Mouse (Mus musculus) midbrain, embryonic 12.5 days (tissue): ENCODE measurements around the gene Cbs. TPM values are rescaled to one million over a fixed set of nuclear protein-coding genes. Genes with fewer than 3 reads are reported as not detected.

Source experiments
- ATAC-seq: fragments of 200-750 bp; cut with Nextera tagmentation; 2 replicates; pipeline ENCODE4 v1.8.0; 2017; ENCODE audit warnings: low read depth, moderate TSS enrichment, moderate library complexity; ENCODE audit not compliant: low FRiP score
- H3K27ac ChIP-seq: fragments of 300-500 bp; sonication (generic); replicated peaks from 2 replicates; pipeline ENCODE4 v1.5.1; 2016; ENCODE audit warnings: mild to moderate bottlenecking
- H3K27me3 ChIP-seq: fragments of 300-500 bp; sonication (generic); 2 replicates; pipeline ENCODE4 v1.6.1; 2016; ENCODE audit warnings: mild to moderate bottlenecking
- H3K36me3 ChIP-seq: fragments of 300-500 bp; sonication (generic); 2 replicates; pipeline ENCODE4 v1.6.1; 2016
- H3K4me1 ChIP-seq: fragments of 300-500 bp; sonication (generic); 2 replicates; pipeline ENCODE4 v1.6.1; 2016
- H3K4me2 ChIP-seq: fragments of 300-500 bp; sonication (generic); replicated peaks from 2 replicates; pipeline ENCODE4 v1.6.1; 2016; ENCODE audit warnings: mild to moderate bottlenecking, moderate library complexity
- H3K4me3 ChIP-seq: fragments of 300-500 bp; sonication (generic); 2 replicates; pipeline ENCODE4 v1.5.1; 2016; ENCODE audit warnings: mild to moderate bottlenecking
- H3K9ac ChIP-seq: fragments of 300-500 bp; sonication (generic); replicated peaks from 2 replicates; pipeline ENCODE4 v1.6.1; 2016; ENCODE audit warnings: mild to moderate bottlenecking, moderate library complexity
- H3K9me3 ChIP-seq: fragments of 300-500 bp; sonication (generic); 2 replicates; pipeline ENCODE4 v1.6.1; 2016; ENCODE audit warnings: mild to moderate bottlenecking
- WGBS: fragments of 180-500 bp; shearing (Covaris S2); methylation state at CpG from one replicate; pipeline ENCODE4 v1.1.7; 2016; 5-methylcytosine and 5-hydroxymethylcytosine counted together
- polyA plus RNA-seq: library from polyadenylated mRNA; unstranded; fragments of >200 nt; fragmentation: Nextera tagmentation; extraction: Ambion mirVana; gene quantifications from 2 replicates; pipeline ENCODE4 v1.2.1, GENCODE M21; 2016

Gene Cbs
- 1.2 and 1.3 TPM in 2 replicates for polyA plus RNA-seq

GRCm38 (mm10) chr17:31636942-31637811 is at the start of gene Cbs:
TSS of gene Cbs (minus strand) at chr17:31637238.
- Histone ChIP-seq H3K4me3 (peak within 1 kb of the TSS; percentile 47), H3K4me2 (peak within 1 kb of the TSS; percentile 89), H3K27me3 (peaks cover 52% of the 10 kb centered on the region), H3K9me3 (no peaks in the 10 kb centered on the region), H3K4me1 (peaks cover 24% of the 10 kb centered on the region), H3K36me3 (no peaks in the 10 kb centered on the region), H3K27ac (no peak within 1 kb of the TSS), H3K9ac (peak within 1 kb of the TSS; percentile 47; the same call in 1 of the 2 replicates)
- peak; percentile 89 for ATAC-seq
- WGBS: 3% methylated on average over 61 of the region's 61 CpGs

- Histone ChIP-seq H3K9me3 (no peaks in the 10 kb centered on the region), H3K27me3 (peaks cover 11% of the 10 kb centered on the region; the same call in 1 of the 2 replicates), H3K9ac (no peak overlapping the region), H3K4me2 (no peak overlapping the region), H3K36me3 (no peaks in the 10 kb centered on the region), H3K4me1 (peaks cover 9% of the 10 kb centered on the region), H3K4me3 (no peak overlapping the region), H3K27ac (0 out of 2 replicates have a peak overlapping the region, but pooled peaks have one; percentile 36)
- no peak for ATAC-seq
- 45% methylated on average over 3 of the region's 3 CpGs for WGBS
Measured at GRCm38 (mm10) chr17:31686225-31686564, 49.2 kb upstream of the Cbs start.

GRCm38 (mm10) chr17:31685514-31686224 is 48.6 kb upstream of the Cbs start:
- Histone ChIP-seq H3K4me1 (peaks cover 9% of the 10 kb centered on the region), H3K9ac (no peak overlapping the region), H3K27me3 (peaks cover 11% of the 10 kb centered on the region; the same call in 1 of the 2 replicates), H3K27ac (peak overlapping the region; percentile 36), H3K9me3 (no peaks in the 10 kb centered on the region), H3K4me2 (peak overlapping the region; percentile 5; the same call in 1 of the 2 replicates), H3K36me3 (no peaks in the 10 kb centered on the region), H3K4me3 (no peak overlapping the region)
- WGBS: 17% methylated on average over 17 of the region's 17 CpGs
- peak; percentile 52; the same call in 1 of the 2 replicates for ATAC-seq

- Histone ChIP-seq H3K4me1 (no peaks in the 10 kb centered on the region), H3K9ac (no peak overlapping the region), H3K27ac (no peak overlapping the region), H3K4me2 (no peak overlapping the region), H3K9me3 (no peaks in the 10 kb centered on the region), H3K36me3 (no peaks in the 10 kb centered on the region), H3K27me3 (peaks cover 11% of the 10 kb centered on the region; the same call in 1 of the 2 replicates), H3K4me3 (no peak overlapping the region)
- WGBS: 76% methylated on average over 2 of the region's 2 CpGs
- ATAC-seq: no peak
Measured at GRCm38 (mm10) chr17:31680450-31680849, 43.4 kb upstream of the Cbs start.

- Histone ChIP-seq H3K27ac (no peak within 1 kb of the TSS), H3K27me3 (no peaks in the 10 kb centered on the region; the same call in 1 of the 2 replicates), H3K9ac (no peak within 1 kb of the TSS), H3K4me3 (no peak within 1 kb of the TSS), H3K36me3 (no peaks in the 10 kb centered on the region), H3K4me2 (no peak within 1 kb of the TSS), H3K9me3 (no peaks in the 10 kb centered on the region), H3K4me1 (no peaks in the 10 kb centered on the region)
- 80% methylated on average over 8 of the region's 8 CpGs for WGBS
- ATAC-seq: no peak
Measured at GRCm38 (mm10) chr17:31677507-31677906, 40.5 kb upstream of the Cbs start, which contains the start of gene Cryaa. TSS of gene Cryaa (plus strand) at chr17:31677807.

GRCm38 (mm10) chr17:31674426-31674825 is 37.4 kb upstream of the Cbs start:
- Histone ChIP-seq H3K4me3 (no peak overlapping the region), H3K9me3 (no peaks in the 10 kb centered on the region), H3K27me3 (no peaks in the 10 kb centered on the region; the same call in 1 of the 2 replicates), H3K9ac (no peak overlapping the region), H3K4me2 (no peak overlapping the region), H3K27ac (no peak overlapping the region), H3K36me3 (no peaks in the 10 kb centered on the region), H3K4me1 (0 out of 2 replicates have a peak, but pooled peaks cover 2% of the 10 kb centered on the region)
- WGBS: 87% methylated on average over 1 of the region's 1 CpGs
- no peak for ATAC-seq

- Histone ChIP-seq H3K4me2 (no peak overlapping the region), H3K4me1 (0 out of 2 replicates have a peak, but pooled peaks cover 2% of the 10 kb centered on the region), H3K27ac (no peak overlapping the region), H3K27me3 (no peaks in the 10 kb centered on the region; the same call in 1 of the 2 replicates), H3K9ac (no peak overlapping the region), H3K4me3 (no peak overlapping the region), H3K36me3 (no peaks in the 10 kb centered on the region), H3K9me3 (no peaks in the 10 kb centered on the region)
- 87% methylated on average over 12 of the region's 12 CpGs for WGBS
- no peak for ATAC-seq
Measured at GRCm38 (mm10) chr17:31672279-31672678, 35.2 kb upstream of the Cbs start.

- Histone ChIP-seq H3K36me3 (no peaks in the 10 kb centered on the region), H3K4me3 (no peak overlapping the region), H3K9ac (no peak overlapping the region), H3K9me3 (no peaks in the 10 kb centered on the region), H3K27ac (no peak overlapping the region), H3K27me3 (no peaks in the 10 kb centered on the region), H3K4me1 (0 out of 2 replicates have a peak, but pooled peaks cover 2% of the 10 kb centered on the region), H3K4me2 (no peak overlapping the region)
- WGBS: 62% methylated on average over 8 of the region's 8 CpGs
- no peak for ATAC-seq
Measured at GRCm38 (mm10) chr17:31671698-31672097, 34.7 kb upstream of the Cbs start.

GRCm38 (mm10) chr17:31670163-31670562 is 33.1 kb upstream of the Cbs start:
- Histone ChIP-seq H3K4me2 (no peak overlapping the region), H3K9me3 (no peaks in the 10 kb centered on the region), H3K36me3 (no peaks in the 10 kb centered on the region), H3K27me3 (no peaks in the 10 kb centered on the region), H3K27ac (no peak overlapping the region), H3K9ac (no peak overlapping the region), H3K4me1 (0 out of 2 replicates have a peak, but pooled peaks cover 2% of the 10 kb centered on the region), H3K4me3 (no peak overlapping the region)
- ATAC-seq: no peak
- WGBS: 8% methylated on average over 11 of the region's 11 CpGs

GRCm38 (mm10) chr17:31668306-31668705 is 31.3 kb upstream of the Cbs start:
- no peak for ATAC-seq
- 88% methylated on average over 8 of the region's 9 CpGs for WGBS
- no peak overlapping the region for H3K27ac ChIP-seq
- H3K4me2 ChIP-seq: no peak overlapping the region
- no peaks in the 10 kb centered on the region for H3K9me3 ChIP-seq
- H3K36me3 ChIP-seq: no peaks in the 10 kb centered on the region
- no peaks in the 10 kb centered on the region for H3K27me3 ChIP-seq
- no peak overlapping the region for H3K4me3 ChIP-seq
- 0 out of 2 replicates have a peak, but pooled peaks cover 2% of the 10 kb centered on the region for H3K4me1 ChIP-seq
- no peak overlapping the region for H3K9ac ChIP-seq

GRCm38 (mm10) chr17:31664760-31665159 is 27.7 kb upstream of the Cbs start:
- no peaks in the 10 kb centered on the region for H3K9me3 ChIP-seq
- H3K4me1 ChIP-seq: no peaks in the 10 kb centered on the region
- no peak overlapping the region for H3K4me2 ChIP-seq
- H3K27ac ChIP-seq: no peak overlapping the region
- H3K27me3 ChIP-seq: no peaks in the 10 kb centered on the region
- ATAC-seq: 0 out of 2 replicates have a peak, but pooled peaks have one; percentile 47
- H3K4me3 ChIP-seq: no peak overlapping the region
- H3K36me3 ChIP-seq: no peaks in the 10 kb centered on the region
- 13% methylated on average over 4 of the region's 4 CpGs for WGBS
- no peak overlapping the region for H3K9ac ChIP-seq

- H3K4me3 ChIP-seq: no peak overlapping the region
- no peaks in the 10 kb centered on the region for H3K9me3 ChIP-seq
- H3K36me3 ChIP-seq: no peaks in the 10 kb centered on the region
- H3K4me2 ChIP-seq: no peak overlapping the region
- no peak overlapping the region for H3K27ac ChIP-seq
- no peak for ATAC-seq
- no peak overlapping the region for H3K9ac ChIP-seq
- H3K4me1 ChIP-seq: peaks cover 5% of the 10 kb centered on the region
- H3K27me3 ChIP-seq: no peaks in the 10 kb centered on the region
Measured at GRCm38 (mm10) chr17:31662855-31663254, 25.8 kb upstream of the Cbs start.
